Mouse (Mus musculus) forebrain, embryonic 11.5 days (tissue): ENCODE results near the gene Sytl5. TPM values are rescaled to one million over a fixed set of nuclear protein-coding genes. Genes with fewer than 3 reads are reported as not detected.

ENCODE experiments used
- ATAC-seq: fragments of 200-750 bp; cut with Nextera tagmentation; replicated peaks from 2 replicates; pipeline ENCODE4 v1.8.0; 2017; ENCODE audit warnings: moderate TSS enrichment; ENCODE audit not compliant: low FRiP score
- DNase-seq: peaks from one replicate; pipeline ENCODE4 v3.0.0-alpha.2; 2017; ENCODE audit warnings: low spot score
- H3K27ac ChIP-seq: fragments of 300-500 bp; sonication (generic); 2 replicates; pipeline ENCODE4 v1.5.1; 2014; ENCODE audit warnings: low read depth, low read length
- H3K27me3 ChIP-seq: fragments of 300-500 bp; sonication (generic); 2 replicates; pipeline ENCODE4 v1.6.1; 2014; ENCODE audit warnings: mild to moderate bottlenecking, low read length, mixed read lengths; ENCODE audit not compliant: control insufficient read depth, insufficient read depth
- H3K36me3 ChIP-seq: fragments of 300-500 bp; sonication (generic); 2 replicates; pipeline ENCODE4 v1.6.1; 2014; ENCODE audit warnings: mild to moderate bottlenecking, low read length, moderate library complexity, mixed read lengths; ENCODE audit not compliant: control insufficient read depth, insufficient read depth
- H3K4me1 ChIP-seq: fragments of 300-500 bp; sonication (generic); replicated peaks from 2 replicates; pipeline ENCODE4 v1.6.1; 2014; ENCODE audit warnings: low read length, mixed read lengths; ENCODE audit not compliant: control insufficient read depth, insufficient read depth
- H3K4me2 ChIP-seq: fragments of 300-500 bp; sonication (generic); 2 replicates; pipeline ENCODE4 v1.6.1; 2014; ENCODE audit warnings: low read depth, mild to moderate bottlenecking, low read length, moderate library complexity, mixed read lengths; ENCODE audit not compliant: severe bottlenecking
- H3K4me3 ChIP-seq: fragments of 300-500 bp; sonication (generic); 2 replicates; pipeline ENCODE4 v1.5.1; 2014; ENCODE audit warnings: low read depth, low read length
- H3K9ac ChIP-seq: fragments of 300-500 bp; sonication (generic); 2 replicates; pipeline ENCODE4 v1.6.1; 2014; ENCODE audit warnings: low read length
- H3K9me3 ChIP-seq: fragments of 300-500 bp; sonication (generic); 2 replicates; pipeline ENCODE4 v1.6.1; 2016; ENCODE audit warnings: low read length, mixed read lengths; ENCODE audit not compliant: control insufficient read depth
- WGBS: fragments of 180-500 bp; shearing (Covaris S2); extraction: QIAGEN DNeasy Blood & Tissue Kit; methylation state at CpG from one replicate; pipeline ENCODE4 v1.1.7; 2014; 5-methylcytosine and 5-hydroxymethylcytosine counted together
- polyA plus RNA-seq: library from polyadenylated mRNA; unstranded; fragments of >200 nt; fragmentation: Nextera tagmentation; extraction: Ambion mirVana; gene quantifications from 2 replicates; pipeline ENCODE4 v1.2.1, GENCODE M21; 2014

The Sytl5 gene
- polyA plus RNA-seq, 1 experiment from 2014 or later = 1.7 TPM

GRCm38 (mm10) chrX:10005946-10006345 lies 120.5 kb downstream of the Sytl5 start:
- no peak for ATAC-seq
- Histone ChIP-seq H3K4me1 (no peaks in the 10 kb centered on the region), H3K36me3 (no peaks in the 10 kb centered on the region), H3K27ac (no peak overlapping the region), H3K27me3 (no peaks in the 10 kb centered on the region), H3K9me3 (no peaks in the 10 kb centered on the region), H3K4me3 (no peak overlapping the region), H3K4me2 (no peak overlapping the region), H3K9ac (no peak overlapping the region)
- 62% methylated on average over 1 of the region's 1 CpGs for WGBS
- DNase-seq = no peak

- DNase-seq = no peak
- Histone ChIP-seq H3K4me2 (no peak overlapping the region), H3K27ac (no peak overlapping the region), H3K36me3 (no peaks in the 10 kb centered on the region), H3K9ac (no peak overlapping the region), H3K4me1 (no peaks in the 10 kb centered on the region), H3K9me3 (no peaks in the 10 kb centered on the region), H3K4me3 (no peak overlapping the region), H3K27me3 (no peaks in the 10 kb centered on the region)
- 94% methylated on average over 1 of the region's 1 CpGs for WGBS
- ATAC-seq = no peak
Measured at GRCm38 (mm10) chrX:10007675-10008270, 122.4 kb downstream of the Sytl5 start.

GRCm38 (mm10) chrX:10010202-10010601 lies 124.8 kb downstream of the Sytl5 start:
- no peak overlapping the region for H3K27ac ChIP-seq
- ATAC-seq = peak; percentile 39; the same call in 1 of the 2 replicates
- H3K36me3 ChIP-seq = no peaks in the 10 kb centered on the region
- H3K9me3 ChIP-seq = no peaks in the 10 kb centered on the region
- no peaks in the 10 kb centered on the region for H3K4me1 ChIP-seq
- H3K4me3 ChIP-seq = no peak overlapping the region
- H3K27me3 ChIP-seq = no peaks in the 10 kb centered on the region
- no peak overlapping the region for H3K4me2 ChIP-seq
- DNase-seq = no peak
- H3K9ac ChIP-seq = no peak overlapping the region

- no peak for ATAC-seq
- no peak overlapping the region for H3K4me3 ChIP-seq
- DNase-seq = no peak
Measured at GRCm38 (mm10) chrX:10034666-10035065, 149.2 kb downstream of the Sytl5 start.

More at GRCm38 (mm10) chrX:10034666-10035065, 149.2 kb downstream of the Sytl5 start:
- Histone ChIP-seq H3K36me3 (no peaks in the 10 kb centered on the region), H3K9ac (no peak overlapping the region), H3K4me1 (no peaks in the 10 kb centered on the region), H3K4me2 (no peak overlapping the region), H3K27me3 (no peaks in the 10 kb centered on the region), H3K27ac (no peak overlapping the region), H3K9me3 (no peaks in the 10 kb centered on the region)

Other genes with a start within 250 kb of the Sytl5 start
- 28.5 and 29.2 TPM in 2 replicates for gene Dynlt3, start 222.6 kb upstream of the Sytl5 start, polyA plus RNA-seq
- gene Hypm, start 38.7 kb upstream of the Sytl5 start, polyA plus RNA-seq = not detected in 2 replicates
- gene H2al3, start 35.9 kb upstream of the Sytl5 start, polyA plus RNA-seq = not detected in 2 replicates
- 5.9 TPM in 2 replicates for gene Srpx, start 232.1 kb downstream of the Sytl5 start, polyA plus RNA-seq